Mouse (Mus musculus) liver, adult 10 weeks (tissue): ENCODE results near the gene Htr1f. TPM values are rescaled to one million over a fixed set of nuclear protein-coding genes. Genes with fewer than 3 reads are reported as not detected.

ENCODE experiments used
- polyA plus RNA-seq: library from polyadenylated mRNA; stranded (reverse); fragments of 350-450 nt; fragmentation: Illumina TruSeq; extraction: RNeasy Lipid Tissue Mini Kit (QIAGEN cat#74804); gene quantifications from one replicate; pipeline ENCODE4 v1.2.3, GENCODE M21; 2014; ENCODE audit warnings: low read depth, low replicate concordance

Htr1f gene
- not detected for polyA plus RNA-seq

DNA sequence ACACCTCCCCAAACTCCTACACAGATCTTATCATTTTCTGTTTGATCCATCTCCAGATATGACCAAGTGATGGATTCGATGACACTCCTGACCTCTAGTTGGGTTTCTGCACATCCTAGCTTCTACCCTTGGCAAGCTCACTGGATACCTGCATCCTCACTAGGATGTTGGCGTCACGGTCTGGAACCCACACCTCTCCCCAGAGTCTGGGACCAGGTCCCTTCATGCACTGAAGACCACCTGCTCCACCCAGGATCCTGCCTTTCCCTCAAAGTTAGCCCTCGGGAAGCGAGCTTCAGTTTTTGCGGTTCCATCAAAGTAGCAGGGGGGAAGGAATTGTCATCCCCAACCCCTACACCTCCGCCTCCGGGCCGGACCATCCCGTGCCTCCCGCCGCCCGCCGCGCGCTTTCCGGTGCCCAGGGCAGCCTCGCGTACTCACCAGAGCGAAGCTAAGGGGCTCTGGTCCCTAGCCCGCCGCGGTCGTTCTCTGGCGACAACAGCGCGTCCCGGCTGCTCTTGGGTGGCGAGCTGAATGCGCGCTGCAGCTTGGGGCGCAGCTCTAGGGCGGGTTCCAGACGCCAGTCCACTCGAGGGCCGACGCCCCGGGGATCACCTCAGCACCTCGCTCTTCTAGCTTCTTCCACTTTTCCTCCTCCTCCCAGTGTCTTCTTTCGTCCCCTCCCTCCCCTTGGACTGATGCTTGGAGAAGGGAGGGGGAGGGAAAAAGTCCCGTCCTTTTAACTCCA, at the start of gene Htr1f:
TSS of gene Htr1f (minus strand) at position 671 of the 748 bp plus-strand sequence.

